Mouse (Mus musculus): ENCODE measurements around the gene Foxred2. TPM values are rescaled to one million over a fixed set of nuclear protein-coding genes. Genes with fewer than 3 reads are reported as not detected.

Gene Foxred2
- polyA plus RNA-seq, 1 experiment = 1.1 TPM

GRCm38 (mm10) chr15:77954362-77954761, 2.2 kb downstream of the Foxred2 start:
- no peak for DNase-seq (ENCODE audit: low read depth, low spot score)
- 92% methylated on average over 2 of the region's 2 CpGs for WGBS

- 83% methylated on average over 3 of the region's 3 CpGs for WGBS
- DNase-seq (ENCODE audit: low read depth, low spot score) = no peak
These were observed 3.6 kb downstream of the Foxred2 start for GRCm38 (mm10) chr15:77952921-77953320.

GRCm38 (mm10) chr15:77949061-77949460, 7.5 kb downstream of the Foxred2 start:
- WGBS = 38% methylated on average over 7 of the region's 7 CpGs

GRCm38 (mm10) chr15:77945711-77946110, 10.8 kb downstream of the Foxred2 start:
- no peak for DNase-seq (ENCODE audit: low read depth, low spot score)
- 84% methylated on average over 4 of the region's 4 CpGs for WGBS

More at GRCm38 (mm10) chr15:77949061-77949460, 7.5 kb downstream of the Foxred2 start:
- no peak for DNase-seq (ENCODE audit: low read depth, low spot score)

- no peak for DNase-seq (ENCODE audit: low read depth, low spot score)
- WGBS = 84% methylated on average over 3 of the region's 3 CpGs
These were observed 15.0 kb downstream of the Foxred2 start for GRCm38 (mm10) chr15:77941563-77941962.

- WGBS = 49% methylated on average over 5 of the region's 5 CpGs
These were observed 18.0 kb downstream of the Foxred2 start for GRCm38 (mm10) chr15:77938516-77938915.

GRCm38 (mm10) chr15:77935673-77936375, 20.7 kb downstream of the Foxred2 start:
- 87% methylated on average over 14 of the region's 14 CpGs for WGBS

More at GRCm38 (mm10) chr15:77938516-77938915, 18.0 kb downstream of the Foxred2 start:
- DNase-seq (ENCODE audit: low read depth, low spot score) = no peak

GRCm38 (mm10) chr15:77934968-77935367, 21.6 kb downstream of the Foxred2 start:
- 81% methylated on average over 5 of the region's 5 CpGs for WGBS
- DNase-seq (ENCODE audit: low read depth, low spot score) = no peak

More at GRCm38 (mm10) chr15:77935673-77936375, 20.7 kb downstream of the Foxred2 start:
- DNase-seq (ENCODE audit: low read depth, low spot score) = no peak

GRCm38 (mm10) chr15:77934326-77934725, 22.2 kb downstream of the Foxred2 start:
- whole genome bisulfite sequencing = 72% methylated on average over 11 of the region's 11 CpGs
- no peak for DNase-seq (ENCODE audit: low read depth, low spot score)

GRCm38 (mm10) chr15:77933770-77934169, 22.8 kb downstream of the Foxred2 start:
- under 1% methylated on average over 14 of the region's 14 CpGs for WGBS
- DNase-seq (ENCODE audit: low read depth, low spot score) = peak; percentile 92

GRCm38 (mm10) chr15:77933222-77933621, 23.3 kb downstream of the Foxred2 start:
- WGBS = 42% methylated on average over 3 of the region's 3 CpGs
- DNase-seq (ENCODE audit: low read depth, low spot score) = no peak

- WGBS = 68% methylated on average over 6 of the region's 6 CpGs
These were observed 24.9 kb downstream of the Foxred2 start for GRCm38 (mm10) chr15:77931689-77932016.

GRCm38 (mm10) chr15:77930986-77931688, 25.4 kb downstream of the Foxred2 start:
- no peak for DNase-seq (ENCODE audit: low read depth, low spot score)
- 68% methylated on average over 6 of the region's 6 CpGs for WGBS

More at GRCm38 (mm10) chr15:77931689-77932016, 24.9 kb downstream of the Foxred2 start:
- no peak for DNase-seq (ENCODE audit: low read depth, low spot score)

GRCm38 (mm10) chr15:77929804-77930203, 26.7 kb downstream of the Foxred2 start:
- no peak for DNase-seq (ENCODE audit: low read depth, low spot score)
- WGBS = 14% methylated on average over 8 of the region's 8 CpGs

GRCm38 (mm10) chr15:77928673-77929331, 27.7 kb downstream of the Foxred2 start, which contains the start of gene Txn2:
Gene Txn2 (minus strand): TSS chr15:77929006.
- peak; percentile 99 for DNase-seq (ENCODE audit: low read depth, low spot score)
- under 1% methylated on average over 34 of the region's 34 CpGs for WGBS

GRCm38 (mm10) chr15:77928091-77928490, 28.4 kb downstream of the Foxred2 start:
- no peak for DNase-seq (ENCODE audit: low read depth, low spot score)
- 4% methylated on average over 4 of the region's 4 CpGs for WGBS

- no peak for DNase-seq (ENCODE audit: low read depth, low spot score)
- WGBS = 81% methylated on average over 5 of the region's 5 CpGs
These were observed 29.6 kb downstream of the Foxred2 start for GRCm38 (mm10) chr15:77926921-77927320.

GRCm38 (mm10) chr15:77925195-77925594, 31.3 kb downstream of the Foxred2 start:
- WGBS = 94% methylated on average over 2 of the region's 2 CpGs

GRCm38 (mm10) chr15:77923267-77924035, 33.1 kb downstream of the Foxred2 start:
- no peak for DNase-seq (ENCODE audit: low read depth, low spot score)
- WGBS = 62% methylated on average over 9 of the region's 9 CpGs

More at GRCm38 (mm10) chr15:77925195-77925594, 31.3 kb downstream of the Foxred2 start:
- DNase-seq (ENCODE audit: low read depth, low spot score) = no peak

- WGBS = 65% methylated on average over 9 of the region's 9 CpGs
- DNase-seq (ENCODE audit: low read depth, low spot score) = no peak
These were observed 33.8 kb downstream of the Foxred2 start for GRCm38 (mm10) chr15:77922710-77923109.
